Mouse (Mus musculus) liver, embryonic 14.5 days (tissue): ENCODE measurements around the gene Dnajc5g.

ENCODE experiments used
- CTCF ChIP-seq: IDR thresholded peaks from 2 replicates; pipeline ENCODE4 v1.5.1; 2016; ENCODE audit warnings: antibody characterized with exemption, low read depth, control low read depth
- EP300 ChIP-seq: IDR thresholded peaks from 2 replicates; pipeline ENCODE4 v1.6.1; 2016; ENCODE audit warnings: antibody characterized with exemption, low read depth

DNA sequence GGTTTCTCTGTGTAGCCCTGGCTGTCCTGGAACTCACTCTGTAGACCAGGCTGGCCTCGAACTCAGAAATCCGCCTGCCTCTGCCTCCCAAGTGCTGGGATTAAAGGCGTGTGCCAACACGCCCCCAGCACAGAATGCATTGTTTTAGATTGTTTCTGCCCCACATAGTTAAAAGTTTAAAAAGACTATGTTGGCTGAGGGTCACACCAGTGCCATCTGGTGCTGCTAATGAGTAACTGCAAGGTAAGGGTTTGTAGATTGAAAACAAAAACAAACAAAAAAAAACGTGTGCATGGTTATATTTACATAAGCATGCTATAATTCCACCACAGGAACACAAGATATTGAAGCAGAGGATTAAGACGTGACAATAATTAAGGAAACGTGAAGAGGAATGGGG is 4.7 kb downstream of the Dnajc5g start:
- TF ChIP-seq CTCF (peak; percentile 38; the same call in 1 of the 2 replicates), EP300 (no peak)
